Mouse (Mus musculus) megakaryocyte, embryonic 14.5 days (primary cell): Measurements from ENCODE around the gene Tgfbr3.

Experiments
- FLI1 ChIP-seq: IDR thresholded peaks from 2 replicates; pipeline ENCODE4 v1.6.1; 2012; ENCODE audit warnings: low read length, inconsistent platforms, mixed read lengths
- GATA1 ChIP-seq: IDR thresholded peaks from 3 replicates; pipeline ENCODE4 v1.6.1; 2012; ENCODE audit warnings: mixed read lengths, low read length, inconsistent platforms, borderline replicate concordance

- TF ChIP-seq GATA1 (no peak), FLI1 (no peak)
These were observed 123.7 kb downstream of the Tgfbr3 start for GRCm38 (mm10) chr5:107165734-107166133.
